Mouse (Mus musculus): ENCODE measurements at regions not wholly inside any gene's neighbourhood (a gene's known extent, or its start where the extent isn't known, plus 50 kb on each side); places are given as distances from the start of the nearest gene placed in this dataset.

DNA sequence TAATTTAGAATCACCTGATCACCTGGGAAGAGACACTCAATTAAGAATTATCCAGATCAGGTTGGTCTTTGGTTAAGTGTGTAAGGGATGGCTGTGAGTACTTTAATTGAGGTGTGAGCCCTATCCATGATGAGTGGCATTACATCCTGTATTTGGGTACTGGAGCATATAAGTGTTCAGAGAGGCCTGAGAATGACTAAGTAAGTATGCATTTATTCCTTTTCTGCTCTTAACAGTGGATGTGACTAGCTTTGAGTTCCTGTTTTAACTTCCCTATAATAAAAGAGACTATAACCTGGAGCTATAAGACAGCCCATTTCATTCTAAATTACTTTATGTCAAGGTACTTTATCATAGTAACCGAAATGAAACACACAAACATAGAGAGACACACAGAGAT lies 421.4 kb upstream of the Klf4 start:
- TF ChIP-seq MAFK (IDR thresholded peaks at IDR 0.05; ENCODE audit: insufficient replicate concordance, low read length) (no peak), POLR2A (IDR thresholded peaks at IDR 0.05; ENCODE audit: low read depth, low read length) (no peak), ZNF384 (IDR thresholded peaks at IDR 0.05; ENCODE audit: low read depth, low read length) (no peak), USF2 (conservative IDR thresholded peaks at IDR 0.05; ENCODE audit: low read depth, low read length) (no peak), EP300 (IDR thresholded peaks at IDR 0.05; ENCODE audit: low read length) (no peak), UBTF (IDR thresholded peaks at IDR 0.05; ENCODE audit: low read depth, low read length) (no peak), E2F4 (IDR thresholded peaks at IDR 0.05; ENCODE audit: insufficient replicate concordance, low read depth, low read length) (no peak), RAD21 (IDR thresholded peaks at IDR 0.05; ENCODE audit: low read depth, low read length) (no peak), SMC3 (IDR thresholded peaks at IDR 0.05; ENCODE audit: low read depth, low read length) (no peak), ZMIZ1 (IDR thresholded peaks at IDR 0.05; ENCODE audit: low read depth, low read length) (no peak), MXI1 (IDR thresholded peaks at IDR 0.05; ENCODE audit: low read depth, low read length) (no peak), JUND (conservative IDR thresholded peaks at IDR 0.05; ENCODE audit: low read depth, low read length) (no peak), CTCF (conservative IDR thresholded peaks at IDR 0.05 in 1 of 2, IDR thresholded peaks at IDR 0.05 in 1 of 2; ENCODE audit: low read depth in 2 of 2, low read length in 2 of 2) (no peak)

Measured in CH12.LX (cell line).